Mouse (Mus musculus) spleen, adult 2 months (tissue): ENCODE results near the gene Syt1.

Source experiments
- CTCF ChIP-seq: fragments of 200-500 bp; IDR thresholded peaks from 2 replicates; pipeline ENCODE4 v1.5.1; 2011; ENCODE audit warnings: mild to moderate bottlenecking, inconsistent platforms; ENCODE audit not compliant: insufficient read depth, insufficient read length, insufficient replicate concordance; ENCODE audit errors: extremely low read depth
- POLR2A ChIP-seq: fragments of 200-500 bp; IDR thresholded peaks from 2 replicates; pipeline ENCODE4 v1.6.1; 2011; ENCODE audit warnings: low read depth, low read length, inconsistent platforms

- TF ChIP-seq CTCF (no peak), POLR2A (no peak)
Measured at GRCm38 (mm10) chr10:109047537-109047936, 36.8 kb upstream of the Syt1 start.
